Mouse (Mus musculus): ENCODE measurements around the gene Gm8720.
"Not testable (repeated sequence)": the region's sequence is repeated elsewhere in the genome, so short reads cannot be mapped to it uniquely, and the experiment has no call there.

Gm8720 gene

DNA sequence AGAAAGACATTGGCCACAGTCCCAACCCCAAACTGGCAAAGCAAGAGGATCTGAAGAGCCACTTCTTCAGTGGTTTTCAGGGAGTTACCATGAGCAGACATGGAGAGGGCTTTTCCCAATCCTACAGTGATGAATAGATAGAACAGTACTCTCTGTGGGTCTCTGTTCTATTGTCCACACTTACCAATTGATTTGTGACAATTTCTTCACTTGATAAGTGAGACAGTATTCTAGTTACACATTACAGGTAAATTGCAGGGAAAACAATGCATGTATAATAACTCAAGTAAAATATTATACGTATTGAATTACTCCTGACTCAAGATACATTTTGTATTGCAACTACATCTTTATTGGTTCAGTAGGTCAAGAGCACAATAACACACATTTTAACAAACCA lies at the start of gene Gm8720:
TSS of gene Gm8720 (minus strand) at position 101 of the 400 bp plus-strand sequence.
- not testable (repeated sequence) for DNase-seq (ENCODE audit: extremely low spot score, low spot score)

DNA sequence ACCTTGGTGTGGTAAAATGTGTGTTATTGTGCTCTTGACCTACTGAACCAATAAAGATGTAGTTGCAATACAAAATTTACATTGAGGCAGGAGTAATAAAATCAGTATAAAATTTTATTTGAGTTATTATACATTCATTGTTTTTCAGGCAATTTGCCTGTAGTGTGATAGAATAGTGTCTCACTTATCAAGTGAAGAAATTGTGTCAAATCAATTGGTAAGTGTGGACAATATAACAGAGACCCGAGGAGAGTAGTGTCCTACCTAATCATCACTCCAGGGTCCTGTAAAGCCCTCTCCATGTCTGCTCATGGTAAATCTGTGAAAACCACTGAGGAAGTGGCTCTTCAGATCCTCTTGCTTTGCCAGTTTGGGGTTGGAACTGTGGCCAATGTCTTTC lies 12.0 kb downstream of the Gm8720 start, which contains the start of gene Vmn1r163:
TSS of gene Vmn1r163 (plus strand) at position 301 of the 400 bp plus-strand sequence.
- not testable (repeated sequence) for DNase-seq (ENCODE audit: extremely low spot score, low spot score)

DNA sequence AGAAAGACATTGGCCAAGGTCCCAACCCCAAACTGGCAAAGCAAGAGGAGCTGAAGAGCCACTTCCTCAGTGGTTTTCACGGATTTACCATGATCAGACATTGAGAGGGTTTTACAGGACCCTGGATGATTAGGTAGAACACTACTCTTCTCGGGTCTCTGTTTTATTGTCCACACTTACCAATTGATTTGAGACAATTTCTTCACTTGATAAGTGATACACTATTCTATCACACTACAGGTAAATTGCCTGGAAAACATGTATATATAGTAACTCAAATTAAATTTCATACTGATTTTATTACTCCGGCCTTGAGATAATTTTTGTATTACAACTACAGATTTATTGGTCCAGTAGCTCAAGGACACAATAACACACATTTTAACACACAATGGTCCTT lies 47.4 kb downstream of the Gm8720 start, which contains the start of gene Gm4216:
TSS of gene Gm4216 (minus strand) at position 101 of the 400 bp plus-strand sequence.
- not testable (repeated sequence) for DNase-seq (ENCODE audit: extremely low spot score, low spot score)

Data from neural tube, embryonic 10.5 days (tissue).